Mouse (Mus musculus) lung, adult 2 months (tissue): ENCODE results near the gene Edf1.

Experiments used
- CTCF ChIP-seq: fragments of 200-500 bp; IDR thresholded peaks from 2 replicates; pipeline ENCODE4 v1.5.1; 2011; ENCODE audit warnings: mild to moderate bottlenecking, low read length, control low read depth; ENCODE audit not compliant: insufficient read depth
- POLR2A ChIP-seq: fragments of 200-500 bp; IDR thresholded peaks from 2 replicates; pipeline ENCODE4 v1.6.1; 2011; ENCODE audit warnings: low read depth, mild to moderate bottlenecking, control low read depth, low read length, borderline replicate concordance; ENCODE audit errors: extremely low read depth

GRCm38 (mm10) chr2:25569323-25569722 is 11.7 kb downstream of the Edf1 start:
- TF ChIP-seq CTCF, result no peak
- TF ChIP-seq POLR2A, result no peak
